Mouse (Mus musculus) testis, adult 2 months (tissue): Measurements from ENCODE around the gene Tnfrsf13b. TPM values are rescaled to one million over a fixed set of nuclear protein-coding genes. Genes with fewer than 3 reads are reported as not detected.

Experiments
- H3K27ac ChIP-seq: fragments of 200-500 bp; 2 replicates; pipeline ENCODE4 v1.5.1; 2012; ENCODE audit warnings: low read depth, low read length; ENCODE audit not compliant: control insufficient read depth, insufficient read depth
- H3K27me3 ChIP-seq: fragments of 200-500 bp; 2 replicates; pipeline ENCODE4 v1.6.1; 2012; ENCODE audit warnings: mild to moderate bottlenecking, low read length, moderate library complexity; ENCODE audit not compliant: control insufficient read depth, insufficient read depth
- H3K36me3 ChIP-seq: fragments of 200-500 bp; 2 replicates; pipeline ENCODE4 v1.6.1; 2012; ENCODE audit warnings: mild to moderate bottlenecking, low read length; ENCODE audit not compliant: control insufficient read depth, insufficient read depth
- H3K4me1 ChIP-seq: fragments of 200-500 bp; 2 replicates; pipeline ENCODE4 v1.6.1; 2012; ENCODE audit warnings: low read length; ENCODE audit not compliant: control insufficient read depth, insufficient read depth
- H3K4me3 ChIP-seq: fragments of 200-500 bp; 2 replicates; pipeline ENCODE4 v1.5.1; 2012; ENCODE audit warnings: low read depth, mild to moderate bottlenecking, low read length, moderate library complexity, mixed read lengths; ENCODE audit not compliant: control insufficient read depth
- CTCF ChIP-seq: fragments of 200-500 bp; IDR thresholded peaks from 2 replicates; pipeline ENCODE4 v1.5.1; 2012; ENCODE audit warnings: low read depth, mild to moderate bottlenecking, inconsistent platforms, low read length, moderate library complexity; ENCODE audit not compliant: control insufficient read depth, insufficient read depth, insufficient replicate concordance
- POLR2A ChIP-seq: fragments of 200-500 bp; IDR thresholded peaks from 2 replicates; pipeline ENCODE4 v1.6.1; 2012; ENCODE audit warnings: low read depth, mild to moderate bottlenecking, inconsistent platforms, low read length, moderate library complexity; ENCODE audit not compliant: control insufficient read depth
- polyA plus RNA-seq: library from polyadenylated mRNA; depleted of rRNA; stranded (reverse); fragments of >200 nt; gene quantifications from 2 replicates; pipeline ENCODE4 v1.2.3, GENCODE M21; 2012

Tnfrsf13b gene
- polyA plus RNA-seq, 1 experiment = 0.19 TPM

DNA sequence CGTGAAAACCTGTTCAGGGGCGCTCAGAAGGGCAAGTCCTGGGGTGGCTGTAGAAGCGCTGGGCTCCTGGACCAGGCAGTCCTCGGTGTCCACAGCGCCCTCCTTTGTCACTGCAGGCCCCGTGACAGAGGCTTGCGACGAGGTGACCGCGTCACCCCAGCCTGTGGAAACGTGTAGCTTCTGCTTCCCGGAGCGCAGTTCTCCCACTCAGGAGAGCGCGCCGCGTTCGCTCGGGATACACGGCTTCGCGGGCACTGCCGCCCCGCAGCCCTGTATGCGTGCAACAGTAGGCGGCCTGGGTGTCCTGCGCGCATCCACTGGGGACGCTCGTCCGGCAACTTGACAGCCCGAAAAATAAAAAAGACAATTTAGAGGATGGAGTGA lies 20.7 kb downstream of the Tnfrsf13b start:
- H3K27me3 ChIP-seq = no peaks in the 10 kb centered on the region
- peak overlapping the region; percentile 18 for H3K4me3 ChIP-seq
- no peak overlapping the region for H3K27ac ChIP-seq
- no peaks in the 10 kb centered on the region; the same call in 1 of the 2 replicates for H3K4me1 ChIP-seq
- H3K36me3 ChIP-seq = no peaks in the 10 kb centered on the region
- TF ChIP-seq POLR2A (no peak), CTCF (no peak)

DNA sequence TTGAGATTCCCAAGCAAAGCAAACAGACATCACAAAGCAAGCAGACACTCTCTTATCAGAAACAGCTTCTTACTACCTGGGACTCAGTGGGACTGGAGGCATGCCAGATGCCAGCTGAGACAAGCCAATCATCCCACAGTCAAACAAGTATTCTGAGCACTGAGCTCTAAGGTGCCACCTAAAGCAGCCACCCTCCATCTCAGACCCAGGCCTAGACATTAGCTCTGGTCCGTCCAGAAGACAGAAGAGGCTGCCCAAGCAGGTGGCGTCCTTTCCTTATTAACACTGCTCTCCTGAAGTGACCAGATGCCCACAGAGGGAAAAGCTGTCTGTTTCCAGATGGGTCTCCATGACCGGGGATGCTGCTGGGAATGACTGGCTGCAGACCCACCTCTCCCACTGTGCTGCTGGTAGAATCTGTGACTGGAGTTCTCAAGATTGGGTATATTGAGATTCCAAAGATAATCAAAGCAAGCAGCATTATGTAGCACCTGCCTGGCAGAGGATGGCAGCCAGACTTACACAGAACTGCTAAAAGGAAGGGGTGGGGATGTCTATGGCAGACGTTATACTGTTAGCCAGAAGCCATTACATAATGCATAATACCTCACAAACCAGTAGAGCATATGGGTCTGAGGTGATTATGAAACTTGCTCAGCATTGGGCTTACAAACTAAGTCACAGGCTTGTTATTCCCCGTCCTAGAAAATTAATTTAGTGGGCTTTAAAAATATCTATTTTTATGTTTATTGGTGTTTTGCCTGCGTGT lies 23.9 kb downstream of the Tnfrsf13b start:
- Histone ChIP-seq H3K4me3 (no peak overlapping the region), H3K4me1 (no peaks in the 10 kb centered on the region; the same call in 1 of the 2 replicates), H3K36me3 (no peaks in the 10 kb centered on the region; the same call in 1 of the 2 replicates), H3K27me3 (no peaks in the 10 kb centered on the region), H3K27ac (no peak overlapping the region)
- TF ChIP-seq CTCF = no peak
- no peak for TF ChIP-seq POLR2A

DNA sequence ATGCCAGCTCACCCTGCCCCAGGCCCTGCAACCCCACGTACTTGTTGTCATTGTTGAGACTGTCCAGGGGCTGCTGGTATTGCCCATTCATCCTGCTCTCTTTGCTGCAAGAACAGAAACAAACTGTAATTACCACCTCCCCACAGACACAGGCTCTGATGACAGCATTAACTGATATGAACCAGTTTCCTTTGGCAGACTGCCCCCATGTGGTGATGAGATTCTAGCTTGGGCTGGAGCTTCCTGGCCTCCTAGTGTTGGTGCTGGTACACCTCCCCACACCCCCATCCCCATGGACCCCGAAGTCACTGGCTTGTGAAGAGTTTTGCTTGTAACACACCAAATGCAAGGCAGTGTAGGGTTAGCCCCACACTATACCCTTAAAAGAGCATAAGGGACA lies 29.2 kb downstream of the Tnfrsf13b start:
- Histone ChIP-seq H3K4me1 (0 out of 2 replicates have a peak, but pooled peaks cover 2% of the 10 kb centered on the region), H3K27ac (no peak overlapping the region), H3K36me3 (no peaks in the 10 kb centered on the region; the same call in none of the 2 replicates), H3K27me3 (no peaks in the 10 kb centered on the region), H3K4me3 (no peak overlapping the region)
- TF ChIP-seq POLR2A = no peak
- TF ChIP-seq CTCF = no peak

DNA sequence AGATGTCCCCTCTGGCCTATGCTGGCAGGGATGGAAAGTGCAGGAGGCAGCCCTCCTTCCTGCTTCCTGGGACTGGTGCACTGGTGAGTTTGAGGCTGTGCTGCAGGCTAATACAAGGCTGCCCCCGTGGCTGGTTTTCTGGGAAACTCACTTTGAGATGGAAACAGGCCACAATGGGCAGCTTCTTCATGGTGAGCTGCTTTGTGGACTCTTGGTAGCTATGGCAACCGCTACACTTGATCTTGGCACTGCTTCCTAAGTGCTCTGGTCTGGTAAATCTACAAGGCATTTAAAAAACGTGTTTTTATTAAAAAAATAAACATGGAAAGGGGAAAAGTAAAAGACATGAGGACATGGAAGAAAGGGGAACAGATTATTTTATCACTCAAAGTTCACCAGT lies 31.6 kb downstream of the Tnfrsf13b start:
- Histone ChIP-seq H3K36me3 (no peaks in the 10 kb centered on the region; the same call in none of the 2 replicates), H3K27ac (no peak overlapping the region), H3K27me3 (no peaks in the 10 kb centered on the region), H3K4me1 (0 out of 2 replicates have a peak, but pooled peaks cover 2% of the 10 kb centered on the region), H3K4me3 (no peak overlapping the region)
- TF ChIP-seq CTCF (no peak), POLR2A (no peak)

DNA sequence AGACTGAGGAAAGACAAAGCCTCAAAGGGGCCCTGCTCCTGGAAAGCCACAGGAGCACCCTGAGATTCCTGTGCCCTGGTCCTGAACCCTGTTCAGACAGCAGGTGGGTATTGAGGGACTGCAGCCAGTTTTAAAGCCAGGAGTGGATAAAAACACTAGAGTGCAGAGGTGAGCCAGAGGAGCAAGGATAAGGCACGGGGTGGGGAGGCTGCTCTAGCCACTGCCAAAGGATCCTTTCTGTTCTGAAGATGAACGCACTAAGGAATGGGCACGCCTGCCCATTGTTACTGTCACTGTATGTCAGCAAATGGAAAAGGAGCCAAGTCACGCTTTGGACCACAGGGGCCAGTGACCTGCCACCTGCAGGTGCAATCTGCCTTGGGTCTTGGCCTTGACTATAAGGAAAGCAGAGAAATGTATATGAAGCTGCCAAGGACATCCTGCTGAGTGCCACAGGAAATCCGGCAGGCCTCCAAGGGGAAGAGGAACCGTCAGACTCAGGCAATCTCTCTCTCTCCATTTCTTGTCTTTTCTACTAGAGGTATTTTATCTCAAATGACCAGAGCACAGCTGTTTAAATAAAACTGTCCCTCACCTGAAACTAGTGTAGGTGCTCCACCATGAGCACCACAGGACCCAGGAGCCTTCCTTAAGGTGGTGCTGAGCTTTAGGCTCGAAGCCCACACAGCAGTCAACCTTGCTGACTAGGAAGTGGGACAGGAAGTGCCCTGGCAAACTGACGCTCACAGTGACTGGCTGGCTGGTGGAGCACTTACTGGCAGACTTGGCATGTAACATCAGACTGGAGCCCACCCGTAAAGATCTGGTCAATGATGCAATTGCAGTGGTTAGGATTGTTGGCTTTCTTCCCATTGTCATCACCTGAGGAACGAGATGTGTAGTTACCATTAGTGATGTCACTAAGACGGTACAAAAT lies 33.5 kb downstream of the Tnfrsf13b start:
- Histone ChIP-seq H3K27ac (no peak overlapping the region), H3K4me3 (no peak overlapping the region), H3K27me3 (no peaks in the 10 kb centered on the region), H3K4me1 (0 out of 2 replicates have a peak, but pooled peaks cover 2% of the 10 kb centered on the region), H3K36me3 (no peaks in the 10 kb centered on the region; the same call in none of the 2 replicates)
- TF ChIP-seq POLR2A (no peak), CTCF (no peak)

DNA sequence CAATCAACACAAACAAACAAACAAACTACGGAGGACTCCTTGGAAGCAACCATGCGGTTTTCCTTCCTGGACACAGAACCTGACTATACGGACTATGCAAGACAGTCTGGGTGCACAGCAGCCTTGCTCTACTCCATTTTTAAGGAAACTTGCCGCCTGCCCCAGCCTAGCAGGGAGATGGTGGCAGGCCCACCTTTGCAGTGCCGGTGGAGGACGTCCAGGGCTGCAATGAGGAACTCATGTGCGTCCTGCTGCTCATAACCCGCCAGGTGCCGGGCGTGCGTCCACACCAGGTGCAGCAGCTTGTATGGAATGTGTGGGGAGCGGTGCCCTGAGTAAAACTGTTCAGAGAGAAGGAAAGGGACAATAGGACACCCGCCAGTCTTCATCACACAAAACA lies 34.6 kb downstream of the Tnfrsf13b start:
- H3K4me1 ChIP-seq = 0 out of 2 replicates have a peak, but pooled peaks cover 2% of the 10 kb centered on the region
- H3K4me3 ChIP-seq = no peak overlapping the region
- no peaks in the 10 kb centered on the region; the same call in none of the 2 replicates for H3K36me3 ChIP-seq
- no peak for TF ChIP-seq POLR2A
- no peak for TF ChIP-seq CTCF
- no peak overlapping the region for H3K27ac ChIP-seq
- H3K27me3 ChIP-seq = no peaks in the 10 kb centered on the region

DNA sequence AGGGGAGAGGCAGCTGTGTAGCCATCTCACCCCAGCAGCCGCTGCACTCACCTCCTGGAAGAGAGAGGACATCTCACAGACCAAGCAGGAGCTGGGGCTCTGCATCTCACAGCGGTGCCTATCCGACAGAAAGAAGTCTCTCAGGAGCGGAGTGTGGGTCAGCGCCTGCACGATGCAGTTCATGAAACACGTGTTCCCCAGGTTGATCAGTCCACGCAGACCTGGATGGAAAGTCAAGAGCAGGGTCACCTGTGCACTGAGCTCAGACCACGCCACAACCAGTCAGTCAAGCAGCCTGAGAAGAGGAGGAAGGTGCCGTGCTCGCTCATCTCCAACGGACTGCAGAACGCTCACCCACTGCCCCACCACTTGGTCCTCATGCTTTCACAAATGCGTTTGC lies 36.2 kb downstream of the Tnfrsf13b start:
- Histone ChIP-seq H3K36me3 (no peaks in the 10 kb centered on the region; the same call in 1 of the 2 replicates), H3K27me3 (no peaks in the 10 kb centered on the region), H3K27ac (no peak overlapping the region), H3K4me3 (no peak overlapping the region), H3K4me1 (0 out of 2 replicates have a peak, but pooled peaks cover 2% of the 10 kb centered on the region)
- no peak for TF ChIP-seq CTCF
- no peak for TF ChIP-seq POLR2A
